Mouse (Mus musculus) hindbrain, embryonic 16.5 days (tissue): ENCODE measurements at regions not wholly inside any gene's neighbourhood (a gene's known extent, or its start where the extent isn't known, plus 50 kb on each side); places are given as distances from the start of the nearest gene placed in this dataset.

Experiments
- ATAC-seq: fragments of 200-750 bp; cut with Nextera tagmentation; 2 replicates; pipeline ENCODE4 v1.8.0; 2017; ENCODE audit warnings: moderate TSS enrichment, moderate library complexity
- H3K27ac ChIP-seq: fragments of 300-500 bp; sonication (generic); 2 replicates; pipeline ENCODE4 v1.5.1; 2014; ENCODE audit warnings: low read depth, mild to moderate bottlenecking, control low read depth, low read length, moderate library complexity
- H3K27me3 ChIP-seq: fragments of 300-500 bp; sonication (generic); replicated peaks from 2 replicates; pipeline ENCODE4 v1.6.1; 2014; ENCODE audit warnings: low read length; ENCODE audit not compliant: control insufficient read depth, insufficient read depth
- H3K36me3 ChIP-seq: fragments of 300-500 bp; sonication (generic); 2 replicates; pipeline ENCODE4 v1.6.1; 2014; ENCODE audit warnings: mild to moderate bottlenecking, low read length, moderate library complexity, mixed read lengths; ENCODE audit not compliant: control insufficient read depth, insufficient read depth
- H3K4me1 ChIP-seq: fragments of 300-500 bp; sonication (generic); 2 replicates; pipeline ENCODE4 v1.6.1; 2014; ENCODE audit warnings: low read depth, low read length; ENCODE audit not compliant: control insufficient read depth, insufficient read depth
- H3K4me2 ChIP-seq: fragments of 300-500 bp; sonication (generic); 2 replicates; pipeline ENCODE4 v1.6.1; 2014; ENCODE audit warnings: mild to moderate bottlenecking, low read length, control low read depth, moderate library complexity
- H3K4me3 ChIP-seq: fragments of 300-500 bp; sonication (generic); 2 replicates; pipeline ENCODE4 v1.5.1; 2014; ENCODE audit warnings: mild to moderate bottlenecking, low read length, control low read depth, moderate library complexity
- H3K9ac ChIP-seq: fragments of 300-500 bp; sonication (generic); 2 replicates; pipeline ENCODE4 v1.6.1; 2014; ENCODE audit warnings: low read depth, mild to moderate bottlenecking, control low read depth, low read length, moderate library complexity
- H3K9me3 ChIP-seq: fragments of 300-500 bp; sonication (generic); 2 replicates; pipeline ENCODE4 v1.6.1; 2014; ENCODE audit warnings: mild to moderate bottlenecking, low read length, moderate library complexity; ENCODE audit not compliant: control insufficient read depth
- WGBS: fragments of 180-500 bp; shearing (Covaris S2); extraction: QIAGEN DNeasy Blood & Tissue Kit; methylation state at CpG from one replicate; pipeline ENCODE4 v1.1.7; 2014; 5-methylcytosine and 5-hydroxymethylcytosine counted together

DNA sequence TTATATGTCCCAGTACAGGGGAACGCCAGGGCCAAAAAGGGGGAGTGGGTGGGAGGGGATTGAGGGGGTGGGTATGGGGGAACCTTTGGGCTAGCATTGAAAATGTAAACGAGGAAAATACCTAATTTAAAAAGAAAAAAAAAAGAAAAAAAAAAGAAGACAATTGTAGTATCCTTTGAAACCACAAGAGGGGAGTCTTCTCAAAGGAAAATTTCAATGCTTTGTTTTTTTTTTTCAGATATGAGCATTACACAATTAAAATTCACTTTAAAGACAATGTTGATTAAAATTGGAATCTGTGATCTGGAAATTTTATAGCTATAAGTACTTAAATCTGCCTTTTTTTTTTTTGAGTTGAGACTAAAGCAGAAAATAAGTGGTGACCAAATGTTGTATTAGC, 255.8 kb upstream of the Tecrl start:
- Histone ChIP-seq H3K36me3 (no peaks in the 10 kb centered on the region), H3K9me3 (no peaks in the 10 kb centered on the region), H3K4me3 (no peak overlapping the region), H3K27ac (no peak overlapping the region), H3K4me1 (no peaks in the 10 kb centered on the region), H3K27me3 (no peaks in the 10 kb centered on the region), H3K9ac (no peak overlapping the region), H3K4me2 (no peak overlapping the region)
- no peak for ATAC-seq
- 27% methylated on average over 2 of the region's 2 CpGs for WGBS

DNA sequence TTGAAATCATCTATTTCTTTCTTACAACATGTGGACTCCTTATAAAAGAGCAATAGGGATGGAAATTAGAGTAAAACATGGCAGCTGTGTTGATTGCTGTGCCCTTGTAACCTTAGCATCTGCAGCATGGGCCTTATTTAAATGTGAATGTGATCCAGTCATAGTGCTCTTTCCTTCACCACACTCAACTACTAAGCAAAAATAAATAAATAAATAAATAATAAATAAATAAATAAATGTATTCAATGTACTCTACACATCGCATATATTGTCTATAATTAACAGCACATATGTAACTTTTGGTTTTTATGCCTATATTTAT, 238.3 kb upstream of the Tecrl start:
- Histone ChIP-seq H3K4me1 (no peaks in the 10 kb centered on the region), H3K27ac (no peak overlapping the region), H3K9ac (no peak overlapping the region), H3K4me2 (no peak overlapping the region), H3K36me3 (no peaks in the 10 kb centered on the region), H3K27me3 (no peaks in the 10 kb centered on the region), H3K9me3 (no peaks in the 10 kb centered on the region), H3K4me3 (no peak overlapping the region)
- ATAC-seq: no peak
- 73% methylated on average over 1 of the region's 1 CpGs for WGBS

GRCm38 (mm10) chr5:83592587-83593288, 237.7 kb upstream of the Tecrl start:
- no peak overlapping the region for H3K4me2 ChIP-seq
- ATAC-seq: no peak
- H3K27me3 ChIP-seq: no peaks in the 10 kb centered on the region
- no peaks in the 10 kb centered on the region for H3K4me1 ChIP-seq
- no peak overlapping the region for H3K4me3 ChIP-seq
- H3K36me3 ChIP-seq: no peaks in the 10 kb centered on the region
- no peak overlapping the region for H3K9ac ChIP-seq
- no peak overlapping the region for H3K27ac ChIP-seq
- no peaks in the 10 kb centered on the region for H3K9me3 ChIP-seq
- 91% methylated on average over 3 of the region's 3 CpGs for WGBS
